Mouse (Mus musculus) stomach, postnatal 0 days (tissue): ENCODE data around the gene Mecom. TPM values are rescaled to one million over a fixed set of nuclear protein-coding genes. Genes with fewer than 3 reads are reported as not detected.

ENCODE experiments used
- ATAC-seq: fragments of 200-750 bp; cut with Nextera tagmentation; 2 replicates; pipeline ENCODE4 v1.8.0; 2017; ENCODE audit not compliant: low FRiP score, low TSS enrichment
- DNase-seq: peaks from one replicate; pipeline ENCODE4 v3.0.0-alpha.2; 2016; ENCODE audit warnings: low spot score
- H3K27ac ChIP-seq: fragments of 300-500 bp; sonication (generic); replicated peaks from 2 replicates; pipeline ENCODE4 v1.5.1; 2014; ENCODE audit warnings: mild to moderate bottlenecking, control low read depth
- H3K27me3 ChIP-seq: fragments of 300-500 bp; sonication (generic); 2 replicates; pipeline ENCODE4 v1.6.1; 2014; ENCODE audit warnings: low read length; ENCODE audit not compliant: control insufficient read depth, insufficient read depth
- H3K36me3 ChIP-seq: fragments of 300-500 bp; sonication (generic); 2 replicates; pipeline ENCODE4 v1.6.1; 2014; ENCODE audit warnings: low read length, mixed read lengths; ENCODE audit not compliant: control insufficient read depth, insufficient read depth
- H3K4me1 ChIP-seq: fragments of 300-500 bp; sonication (generic); replicated peaks from 2 replicates; pipeline ENCODE4 v1.6.1; 2014; ENCODE audit warnings: antibody characterized with exemption; ENCODE audit not compliant: control insufficient read depth, insufficient read depth
- H3K4me2 ChIP-seq: fragments of 300-500 bp; sonication (generic); replicated peaks from 2 replicates; pipeline ENCODE4 v1.6.1; 2014; ENCODE audit warnings: low read depth, mild to moderate bottlenecking, control low read depth, moderate library complexity
- H3K4me3 ChIP-seq: fragments of 300-500 bp; sonication (generic); 2 replicates; pipeline ENCODE4 v1.5.1; 2014; ENCODE audit warnings: low read depth, low read length, control low read depth
- H3K9ac ChIP-seq: fragments of 300-500 bp; sonication (generic); 2 replicates; pipeline ENCODE4 v1.6.1; 2014; ENCODE audit warnings: mild to moderate bottlenecking, low read length, control low read depth, mixed read lengths
- H3K9me3 ChIP-seq: fragments of 300-500 bp; sonication (generic); 2 replicates; pipeline ENCODE4 v1.6.1; 2016; ENCODE audit warnings: low read length; ENCODE audit not compliant: control insufficient read depth
- CTCF ChIP-seq: IDR thresholded peaks from 2 replicates; pipeline ENCODE4 v1.5.1; 2016; ENCODE audit warnings: antibody characterized with exemption, low read depth, mild to moderate bottlenecking, moderate library complexity
- EP300 ChIP-seq: optimal IDR thresholded peaks from 2 replicates; pipeline ENCODE3; 2016; ENCODE audit warnings: antibody characterized with exemption
- WGBS: fragments of 180-500 bp; shearing (Covaris S2); extraction: QIAGEN DNeasy Blood & Tissue Kit; methylation state at CpG from one replicate; pipeline ENCODE4 v1.1.7; 2014; 5-methylcytosine and 5-hydroxymethylcytosine counted together
- polyA plus RNA-seq: library from polyadenylated mRNA; unstranded; fragments of >200 nt; fragmentation: Nextera tagmentation; extraction: Ambion mirVana; gene quantifications from 2 replicates; pipeline ENCODE4 v1.2.1, GENCODE M21; 2015

Mecom gene
- polyA plus RNA-seq, 1 experiment from 2014 or later, result 25.7 TPM

GRCm38 (mm10) chr3:30332337-30332736, 215.5 kb downstream of the Mecom start:
- no peak overlapping the region for H3K27ac ChIP-seq
- H3K4me2 ChIP-seq, result no peak overlapping the region
- no peaks in the 10 kb centered on the region for H3K9me3 ChIP-seq
- H3K27me3 ChIP-seq, result no peaks in the 10 kb centered on the region
- DNase-seq (peak; percentile 46), ATAC-seq (peak; percentile 68; the same call in 1 of the 2 replicates)
- H3K4me1 ChIP-seq, result no peaks in the 10 kb centered on the region
- no peaks in the 10 kb centered on the region for H3K36me3 ChIP-seq
- WGBS, result 61% methylated on average over 6 of the region's 6 CpGs
- no peak overlapping the region for H3K4me3 ChIP-seq
- no peak overlapping the region for H3K9ac ChIP-seq
- no peak for TF ChIP-seq CTCF
- TF ChIP-seq EP300, result no peak

GRCm38 (mm10) chr3:30330476-30330875, 217.3 kb downstream of the Mecom start:
- Histone ChIP-seq H3K27ac (no peak overlapping the region), H3K36me3 (no peaks in the 10 kb centered on the region), H3K27me3 (no peaks in the 10 kb centered on the region), H3K4me1 (no peaks in the 10 kb centered on the region), H3K4me3 (no peak overlapping the region), H3K9me3 (no peaks in the 10 kb centered on the region), H3K9ac (no peak overlapping the region), H3K4me2 (no peak overlapping the region)
- TF ChIP-seq EP300, result no peak
- TF ChIP-seq CTCF, result no peak
- no peak for ATAC-seq
- WGBS, result 65% methylated on average over 3 of the region's 3 CpGs
- DNase-seq, result no peak

DNA sequence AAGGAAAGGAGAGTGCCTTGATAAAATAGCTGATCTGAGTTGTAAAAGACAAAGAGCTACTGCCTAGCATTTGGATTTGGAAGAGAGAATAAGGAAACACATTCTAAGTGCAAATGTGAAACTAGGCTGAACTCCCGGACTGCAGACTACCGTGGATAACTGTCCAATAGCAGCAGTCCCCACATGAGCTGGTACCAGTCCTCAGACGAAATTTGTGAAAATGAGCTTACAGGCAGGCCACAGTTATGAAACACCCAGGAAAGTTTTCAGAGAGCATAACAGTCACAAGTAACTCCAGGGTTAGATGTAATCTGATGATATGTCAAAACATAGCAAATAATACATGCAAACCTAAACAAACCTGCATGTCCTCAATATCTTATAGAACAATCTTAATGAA, 217.8 kb downstream of the Mecom start:
- Histone ChIP-seq H3K4me3 (no peak overlapping the region), H3K27me3 (no peaks in the 10 kb centered on the region), H3K9ac (no peak overlapping the region), H3K27ac (no peak overlapping the region), H3K4me2 (no peak overlapping the region), H3K4me1 (no peaks in the 10 kb centered on the region), H3K36me3 (no peaks in the 10 kb centered on the region), H3K9me3 (no peaks in the 10 kb centered on the region)
- no peak for ATAC-seq
- no peak for DNase-seq
- 49% methylated on average over 3 of the region's 3 CpGs for WGBS
- TF ChIP-seq EP300, result no peak
- TF ChIP-seq CTCF, result no peak

DNA sequence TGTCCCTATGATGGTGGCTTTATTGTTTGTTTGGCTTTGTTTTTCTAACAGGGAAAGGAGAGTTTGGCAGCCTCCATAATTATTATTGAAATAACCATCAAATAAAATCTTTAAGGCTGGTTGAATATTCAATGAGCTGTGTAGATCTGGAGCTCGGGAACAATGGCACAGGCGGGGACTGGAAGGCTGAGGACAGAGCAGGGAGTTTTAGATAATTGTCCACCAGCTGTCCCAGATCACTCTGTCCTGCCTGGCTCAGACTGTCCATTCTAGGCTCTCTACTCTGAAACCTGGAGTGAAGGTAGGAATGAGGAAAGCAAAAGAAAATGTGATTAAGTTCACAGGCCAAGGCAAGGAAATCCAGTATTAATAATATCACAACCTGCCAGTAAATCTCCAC, 232.9 kb downstream of the Mecom start:
- H3K4me3 ChIP-seq, result no peak overlapping the region
- ATAC-seq (no peak), DNase-seq (no peak)
- no peaks in the 10 kb centered on the region for H3K9me3 ChIP-seq
- H3K9ac ChIP-seq, result no peak overlapping the region
- no peak overlapping the region for H3K4me2 ChIP-seq
- TF ChIP-seq EP300, result no peak
- no peaks in the 10 kb centered on the region for H3K4me1 ChIP-seq
- H3K36me3 ChIP-seq, result no peaks in the 10 kb centered on the region
- H3K27me3 ChIP-seq, result no peaks in the 10 kb centered on the region
- H3K27ac ChIP-seq, result no peak overlapping the region
- 77% methylated on average over 2 of the region's 2 CpGs for WGBS

DNA sequence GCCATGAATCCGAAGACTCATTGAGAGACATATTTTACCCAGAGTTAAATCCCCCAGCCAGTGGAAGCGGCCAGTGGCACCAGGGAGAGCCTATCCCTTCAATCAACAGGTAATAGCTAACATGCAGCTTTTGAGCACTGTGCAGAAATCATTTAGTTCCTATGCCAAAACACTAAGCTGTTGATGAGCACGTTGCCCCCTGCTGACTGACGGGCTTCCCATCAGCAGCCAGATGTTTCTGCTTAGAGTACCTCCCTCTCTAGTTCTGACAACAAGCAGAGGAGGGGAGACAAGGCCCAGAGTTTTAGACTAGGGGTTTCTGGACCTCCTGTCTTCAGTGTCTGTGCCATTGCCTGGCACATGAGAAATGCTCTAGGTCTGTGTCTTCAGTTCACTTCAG, 239.7 kb downstream of the Mecom start:
- Histone ChIP-seq H3K9me3 (no peaks in the 10 kb centered on the region), H3K27me3 (no peaks in the 10 kb centered on the region), H3K27ac (no peak overlapping the region), H3K4me1 (no peaks in the 10 kb centered on the region), H3K9ac (no peak overlapping the region), H3K4me2 (no peak overlapping the region), H3K4me3 (no peak overlapping the region), H3K36me3 (no peaks in the 10 kb centered on the region)
- TF ChIP-seq EP300, result no peak
- TF ChIP-seq CTCF, result peak; percentile 26
- 60% methylated on average over 4 of the region's 4 CpGs for WGBS
- DNase-seq, result no peak
- ATAC-seq, result no peak

GRCm38 (mm10) chr3:30307601-30308000, 240.2 kb downstream of the Mecom start:
- Histone ChIP-seq H3K4me1 (no peaks in the 10 kb centered on the region), H3K4me3 (no peak overlapping the region), H3K4me2 (no peak overlapping the region), H3K36me3 (no peaks in the 10 kb centered on the region), H3K9me3 (no peaks in the 10 kb centered on the region), H3K9ac (no peak overlapping the region), H3K27ac (no peak overlapping the region), H3K27me3 (no peaks in the 10 kb centered on the region)
- no peak for ATAC-seq
- TF ChIP-seq EP300 (no peak), CTCF (no peak)
- no peak for DNase-seq
- WGBS, result 88% methylated on average over 6 of the region's 6 CpGs
